In genomic region chr13:108301411-108301810, GRCm38 (mm10) we compare ENCODE assay signal across 9 mouse cellular contexts. TPM values are rescaled to one million over a fixed set of nuclear protein-coding genes. Genes with fewer than 3 reads are reported as not detected.
DNase-seq lines count a peak whose midpoint lies in the region; ATAC-seq lines count a peak whose summit lies in the region.
"Had no signal": no experiment of that assay in that cellular context is flagged by ENCODE, and none has a peak within 500 bp of the region (broad histone marks: within the 10 kb centered on the region; RNA-seq: fewer than 3 reads in every experiment).

No protein-coding gene starts in this region.

- H3K4me1 ChIP-seq in lung, embryonic 15.5 days, result peaks cover 27% of the 10 kb centered on the region
- H3K4me1 ChIP-seq in forebrain, embryonic 11.5 days (replicated peaks; ENCODE audit: control insufficient read depth, insufficient read depth, low read length), result peaks cover 10% of the 10 kb centered on the region; the same call in 1 of the 2 replicates

- H3K4me3 ChIP-seq in lung, embryonic 15.5 days, result no peak overlapping the region
- no peak overlapping the region for H3K4me3 ChIP-seq in forebrain, embryonic 11.5 days (ENCODE audit: low read depth, low read length)

- no peak for DNase-seq in lung, adult 18-20 months
- DNase-seq in forebrain, embryonic 11.5 days (ENCODE audit: low spot score), result peak; percentile 61
- DNase-seq in layer of hippocampus, adult 9-11 months, result peak; percentile 86
- peak; percentile 12 for DNase-seq in retina, embryonic 14.5 days (ENCODE audit: low spot score)
- DNase-seq in spleen, postnatal 14 days (ENCODE audit: low spot score in 2 of 2), result no peak
- DNase-seq in thymus, postnatal 25 days, result no peak

- H3K36me3 ChIP-seq in lung, embryonic 15.5 days, result no peaks in the 10 kb centered on the region
- H3K36me3 ChIP-seq in forebrain, embryonic 11.5 days (ENCODE audit: control insufficient read depth, insufficient read depth, low read length), result no peaks in the 10 kb centered on the region

- no peaks in the 10 kb centered on the region for H3K9me3 ChIP-seq in lung, embryonic 15.5 days
- H3K9me3 ChIP-seq in forebrain, embryonic 11.5 days (ENCODE audit: control insufficient read depth, low read length), result no peaks in the 10 kb centered on the region

- 0 out of 2 replicates have a peak, but pooled peaks have one; percentile 19 for ATAC-seq in lung, embryonic 15.5 days (ENCODE audit: borderline replicate concordance, extremely low read depth, low FRiP score, low TSS enrichment)
- peak; percentile 79 for ATAC-seq in forebrain, embryonic 11.5 days (replicated peaks; ENCODE audit: low FRiP score)
- no peak for ATAC-seq in inflammation-experienced regulatory T-cells, adult 6 months
- ATAC-seq: Patski had no signal

- H3K27me3 ChIP-seq in lung, embryonic 15.5 days, result no peaks in the 10 kb centered on the region
- H3K27me3 ChIP-seq in forebrain, embryonic 11.5 days (ENCODE audit: control insufficient read depth, insufficient read depth, low read length), result no peaks in the 10 kb centered on the region
- H3K27me3 ChIP-seq: Patski had no signal

- 35% methylated on average over 7 of the region's 7 CpGs for WGBS in lung, embryonic 15.5 days
- WGBS in forebrain, embryonic 11.5 days, result 34% methylated on average over 7 of the region's 7 CpGs

- no peak overlapping the region; the same call in 1 of the 2 replicates for H3K9ac ChIP-seq in lung, embryonic 15.5 days
- peak overlapping the region; percentile 23; the same call in 1 of the 2 replicates for H3K9ac ChIP-seq in forebrain, embryonic 11.5 days (ENCODE audit: low read length)

- no peak overlapping the region for H3K4me2 ChIP-seq in lung, embryonic 15.5 days
- no peak overlapping the region for H3K4me2 ChIP-seq in forebrain, embryonic 11.5 days (ENCODE audit: low read depth, low read length, severe bottlenecking)

- peak overlapping the region; percentile 60 for H3K27ac ChIP-seq in lung, embryonic 15.5 days
- H3K27ac ChIP-seq in forebrain, embryonic 11.5 days (ENCODE audit: low read depth, low read length), result no peak overlapping the region

RNA-seq across cellular contexts. Expression of gene Depdc1b, which starts 14.7 kb away (rescaled TPM):
- 13.4 and 15.2 TPM in 2 replicates for polyA plus RNA-seq in lung, embryonic 15.5 days (2015; fragmentation: Nextera tagmentation; extraction: Ambion mirVana)
- polyA plus RNA-seq in forebrain, embryonic 11.5 days (2014; fragmentation: Nextera tagmentation; extraction: Ambion mirVana), result 21.7 and 26.1 TPM in 2 replicates
- 10 to 100 TPM in 1 of 3 experiments, under 1 TPM in 2; 0.30 to 12.3 (median 0.53) TPM for polyA plus RNA-seq in inflammation-experienced regulatory T-cells, adult 6 months (2017; shearing (Covaris generic))

Comparison
In these comparisons a context has a peak if more than half of its experiments do, and no peak if none do; other contexts are left out.
1. DNase-seq: peak in forebrain, embryonic 11.5 days (single experiment), layer of hippocampus, adult 9-11 months (single experiment) and retina, embryonic 14.5 days (single experiment); none in lung, adult 18-20 months (0 of 2), spleen, postnatal 14 days (0 of 2) and thymus, postnatal 25 days (single experiment).